Mouse (Mus musculus) liver, adult 2 months (tissue): ENCODE measurements around the gene Arid5a. TPM values are rescaled to one million over a fixed set of nuclear protein-coding genes. Genes with fewer than 3 reads are reported as not detected.

Experiments used
- DNase-seq: peaks from one replicate; pipeline ENCODE4 v3.0.0-alpha.2; 2011; ENCODE audit warnings: low read depth, low spot score; ENCODE audit errors: extremely low read depth
- H3K27ac ChIP-seq: fragments of 200-500 bp; replicated peaks from 2 replicates; pipeline ENCODE4 v1.5.1; 2012; ENCODE audit warnings: low read depth, mild to moderate bottlenecking, control low read depth, inconsistent platforms, low read length; ENCODE audit not compliant: insufficient read depth
- H3K27me3 ChIP-seq: fragments of 200-500 bp; 2 replicates; pipeline ENCODE4 v1.6.1; 2012; ENCODE audit warnings: mild to moderate bottlenecking, moderate library complexity, low read length, inconsistent platforms; ENCODE audit not compliant: control insufficient read depth, insufficient read depth
- H3K36me3 ChIP-seq: fragments of 200-500 bp; 2 replicates; pipeline ENCODE4 v1.6.1; 2012; ENCODE audit warnings: low read length, inconsistent platforms; ENCODE audit not compliant: control insufficient read depth, insufficient read depth
- H3K4me1 ChIP-seq: fragments of 200-500 bp; 2 replicates; pipeline ENCODE4 v1.6.1; 2011; ENCODE audit warnings: low read length; ENCODE audit not compliant: control insufficient read depth, insufficient read depth
- H3K4me3 ChIP-seq: fragments of 200-500 bp; 2 replicates; pipeline ENCODE4 v1.5.1; 2011; ENCODE audit warnings: low read depth, mild to moderate bottlenecking, control low read depth, low read length, moderate library complexity; ENCODE audit not compliant: insufficient read depth
- H3K79me2 ChIP-seq: fragments of 200-500 bp; 2 replicates; pipeline ENCODE4 v1.6.1; 2012; ENCODE audit warnings: inconsistent platforms, mild to moderate bottlenecking, low read length, moderate library complexity; ENCODE audit not compliant: control insufficient read depth, insufficient read depth
- H3K9ac ChIP-seq: fragments of 200-500 bp; 2 replicates; pipeline ENCODE4 v1.6.1; 2012; ENCODE audit warnings: low read depth, mild to moderate bottlenecking, control low read depth, inconsistent platforms, low read length
- CTCF ChIP-seq: fragments of 200-500 bp; IDR thresholded peaks from 2 replicates; pipeline ENCODE4 v1.5.1; 2011; ENCODE audit warnings: low read depth, low read length, control low read depth
- POLR2A ChIP-seq: fragments of 200-500 bp; IDR thresholded peaks from 2 replicates; pipeline ENCODE4 v1.6.1; 2011; ENCODE audit warnings: low read length, control low read depth; ENCODE audit not compliant: insufficient read depth; ENCODE audit errors: extremely low read depth
- WGBS: fragments of 180-500 bp; shearing (Covaris S2); methylation state at CpG from one replicate; pipeline ENCODE4 v1.1.7; 2018; 5-methylcytosine and 5-hydroxymethylcytosine counted together
- polyA plus RNA-seq: library from polyadenylated mRNA; depleted of rRNA; stranded (reverse); fragments of >200 nt; gene quantifications from 2 replicates; pipeline ENCODE4 v1.2.3, GENCODE M21; 2012
- total RNA-seq: library from RNA; depleted of rRNA; stranded (reverse); fragments of >200 nt; gene quantifications from 2 replicates; pipeline ENCODE4 v1.2.3, GENCODE M21; 2014

Gene Arid5a
- total and polyA plus RNA-seq, 2 experiments = 1.7 to 3.8 TPM

GRCm38 (mm10) chr1:36321829-36322573 is 14.5 kb downstream of the Arid5a start:
- no peaks in the 10 kb centered on the region for H3K36me3 ChIP-seq
- H3K9ac ChIP-seq = no peak overlapping the region
- DNase-seq = no peak
- no peaks in the 10 kb centered on the region for H3K79me2 ChIP-seq
- H3K4me3 ChIP-seq = no peak overlapping the region
- 77% methylated on average over 11 of the region's 11 CpGs for WGBS
- H3K27ac ChIP-seq = no peak overlapping the region
- no peaks in the 10 kb centered on the region for H3K27me3 ChIP-seq
- H3K4me1 ChIP-seq = no peaks in the 10 kb centered on the region
- no peak for TF ChIP-seq POLR2A
- peak; percentile 40; the same call in 1 of the 2 replicates for TF ChIP-seq CTCF

GRCm38 (mm10) chr1:36323076-36323475 is 15.5 kb downstream of the Arid5a start:
- no peak for DNase-seq
- TF ChIP-seq POLR2A (no peak), CTCF (no peak)

GRCm38 (mm10) chr1:36323746-36324448 is 16.4 kb downstream of the Arid5a start:
- DNase-seq = peak; percentile 63
- Histone ChIP-seq H3K79me2 (no peaks in the 10 kb centered on the region), H3K4me3 (no peak overlapping the region), H3K36me3 (no peaks in the 10 kb centered on the region), H3K27me3 (no peaks in the 10 kb centered on the region), H3K4me1 (no peaks in the 10 kb centered on the region), H3K9ac (no peak overlapping the region), H3K27ac (no peak overlapping the region)
- TF ChIP-seq CTCF = peak; percentile 63
- TF ChIP-seq POLR2A = no peak
- WGBS = 31% methylated on average over 8 of the region's 8 CpGs

More at GRCm38 (mm10) chr1:36323076-36323475, 15.5 kb downstream of the Arid5a start:
- no peaks in the 10 kb centered on the region for H3K4me1 ChIP-seq
- no peak overlapping the region for H3K27ac ChIP-seq
- H3K4me3 ChIP-seq = no peak overlapping the region
- no peaks in the 10 kb centered on the region for H3K79me2 ChIP-seq
- no peaks in the 10 kb centered on the region for H3K36me3 ChIP-seq
- H3K9ac ChIP-seq = no peak overlapping the region
- 74% methylated on average over 9 of the region's 9 CpGs for WGBS
- no peaks in the 10 kb centered on the region for H3K27me3 ChIP-seq

- WGBS = 35% methylated on average over 2 of the region's 2 CpGs
- H3K4me3 ChIP-seq = no peak overlapping the region
- H3K36me3 ChIP-seq = no peaks in the 10 kb centered on the region
- peak; percentile 65 for DNase-seq
- no peak for TF ChIP-seq POLR2A
- no peak for TF ChIP-seq CTCF
- H3K27me3 ChIP-seq = no peaks in the 10 kb centered on the region
- no peak overlapping the region for H3K27ac ChIP-seq
- no peaks in the 10 kb centered on the region for H3K4me1 ChIP-seq
- no peaks in the 10 kb centered on the region for H3K79me2 ChIP-seq
- no peak overlapping the region for H3K9ac ChIP-seq
Observed at GRCm38 (mm10) chr1:36325900-36326321, 18.4 kb downstream of the Arid5a start.

- Histone ChIP-seq H3K36me3 (0 out of 2 replicates have a peak, but pooled peaks cover 2% of the 10 kb centered on the region), H3K9ac (no peak overlapping the region), H3K4me1 (no peaks in the 10 kb centered on the region), H3K79me2 (no peaks in the 10 kb centered on the region), H3K27ac (no peak overlapping the region), H3K27me3 (no peaks in the 10 kb centered on the region), H3K4me3 (no peak overlapping the region)
- 92% methylated on average over 2 of the region's 2 CpGs for WGBS
- no peak for DNase-seq
- no peak for TF ChIP-seq CTCF
- no peak for TF ChIP-seq POLR2A
Observed at GRCm38 (mm10) chr1:36326815-36327214, 19.3 kb downstream of the Arid5a start.
